Mouse (Mus musculus): ENCODE results near the gene Glycam1.

DNA sequence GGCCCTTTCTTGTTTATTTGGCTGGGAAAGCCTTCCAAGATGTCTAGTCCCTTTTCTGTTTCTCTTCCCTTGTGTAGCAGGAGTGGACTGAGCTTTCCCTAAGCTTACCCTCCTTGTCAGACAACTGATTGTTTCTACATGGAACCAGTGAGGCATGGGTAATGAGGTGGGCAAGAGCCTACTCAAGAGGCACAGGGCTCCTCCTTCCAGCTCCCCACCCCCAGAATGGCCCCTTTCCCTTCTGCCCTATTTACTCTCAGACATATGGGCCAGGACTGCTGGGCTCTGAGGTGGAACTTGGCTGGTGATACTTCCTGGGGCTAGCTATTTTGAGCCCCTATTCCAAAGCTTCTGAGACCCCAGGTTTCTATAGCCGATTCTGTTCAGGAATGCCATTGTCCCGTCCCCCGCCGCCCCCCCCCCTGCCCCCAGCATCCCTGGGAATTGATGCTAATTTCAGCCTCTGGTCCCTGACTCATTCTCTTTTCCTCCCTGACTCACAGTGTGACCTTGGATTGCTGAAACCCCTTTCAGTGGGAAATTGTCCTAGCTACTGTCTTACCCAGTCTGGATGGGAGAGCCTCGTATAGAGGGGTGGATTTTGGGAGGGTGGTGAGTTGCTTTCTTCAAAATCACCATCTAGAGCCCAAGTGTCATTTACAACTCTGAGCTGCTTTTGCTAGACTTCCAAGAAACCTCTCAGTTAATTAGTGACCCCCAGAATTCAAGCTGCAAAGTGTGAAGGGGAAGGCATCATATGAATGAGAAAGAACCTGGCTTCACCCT is 46.1 kb downstream of the Glycam1 start:
- TF ChIP-seq CTCF (IDR thresholded peaks at IDR 0.05; ENCODE audit: extremely low read depth, insufficient read depth, insufficient read length, insufficient replicate concordance), result no peak
- TF ChIP-seq POLR2A (IDR thresholded peaks at IDR 0.05; ENCODE audit: low read depth, low read length), result no peak
